Mouse (Mus musculus) lung, postnatal 25 days (tissue): ENCODE measurements around the gene Psmc1.

Source experiments
- DNase-seq: peaks from one replicate; pipeline ENCODE4 v3.0.0; 2022; ENCODE audit warnings: low spot score

Psmc1 gene

GRCm38 (mm10) chr12:100109986-100110696, at the start of gene Psmc1:
Gene Psmc1, plus strand, starts transcription at chr12:100110154.
- peak; percentile 80 for DNase-seq

GRCm38 (mm10) chr12:100061071-100061470, 48.9 kb upstream of the Psmc1 start:
- DNase-seq, result no peak

- peak; percentile 44 for DNase-seq
These were observed 48.1 kb upstream of the Psmc1 start for GRCm38 (mm10) chr12:100061826-100062225.

- DNase-seq, result peak; percentile 49
These were observed 47.4 kb upstream of the Psmc1 start for GRCm38 (mm10) chr12:100062584-100062983.

- no peak for DNase-seq
These were observed 44.8 kb upstream of the Psmc1 start for GRCm38 (mm10) chr12:100065109-100065508.

- peak; percentile 23 for DNase-seq
These were observed 42.5 kb upstream of the Psmc1 start for GRCm38 (mm10) chr12:100067477-100067876.

GRCm38 (mm10) chr12:100073201-100073672, 36.7 kb upstream of the Psmc1 start:
- no peak for DNase-seq

- DNase-seq, result no peak
These were observed 34.2 kb upstream of the Psmc1 start for GRCm38 (mm10) chr12:100075715-100076114.

- peak; percentile 41 for DNase-seq
These were observed 30.2 kb upstream of the Psmc1 start for GRCm38 (mm10) chr12:100079636-100080286.

- DNase-seq, result no peak
These were observed 21.9 kb upstream of the Psmc1 start for GRCm38 (mm10) chr12:100088026-100088425.

- DNase-seq, result peak; percentile 22
These were observed 20.7 kb upstream of the Psmc1 start for GRCm38 (mm10) chr12:100089265-100089664.

GRCm38 (mm10) chr12:100090750-100091149, 19.2 kb upstream of the Psmc1 start:
- DNase-seq, result no peak

- no peak for DNase-seq
These were observed 16.9 kb upstream of the Psmc1 start for GRCm38 (mm10) chr12:100093046-100093445.

- no peak for DNase-seq
These were observed 9.8 kb upstream of the Psmc1 start for GRCm38 (mm10) chr12:100099971-100100706.

- no peak for DNase-seq
These were observed 9.3 kb upstream of the Psmc1 start for GRCm38 (mm10) chr12:100100707-100101030.

- no peak for DNase-seq
These were observed 8.3 kb upstream of the Psmc1 start for GRCm38 (mm10) chr12:100101651-100102050.

- no peak for DNase-seq
These were observed 5.4 kb upstream of the Psmc1 start for GRCm38 (mm10) chr12:100104530-100104929.

- peak; percentile 74 for DNase-seq
These were observed 3.6 kb upstream of the Psmc1 start for GRCm38 (mm10) chr12:100106275-100106895.

- no peak for DNase-seq
These were observed 2.5 kb upstream of the Psmc1 start for GRCm38 (mm10) chr12:100107436-100107835.

GRCm38 (mm10) chr12:100115982-100116381, 6.0 kb downstream of the Psmc1 start:
- DNase-seq, result no peak

- DNase-seq, result peak; percentile 61
These were observed 13.0 kb downstream of the Psmc1 start for GRCm38 (mm10) chr12:100122921-100123381.

GRCm38 (mm10) chr12:100123476-100123875, 13.5 kb downstream of the Psmc1 start:
- no peak for DNase-seq
